Mouse (Mus musculus): Measurements from ENCODE around the gene Mast4. TPM values are rescaled to one million over a fixed set of nuclear protein-coding genes. Genes with fewer than 3 reads are reported as not detected.

Gene Mast4
- polyA plus RNA-seq, 1 experiment from 2014 or later: 34.9 TPM

DNA sequence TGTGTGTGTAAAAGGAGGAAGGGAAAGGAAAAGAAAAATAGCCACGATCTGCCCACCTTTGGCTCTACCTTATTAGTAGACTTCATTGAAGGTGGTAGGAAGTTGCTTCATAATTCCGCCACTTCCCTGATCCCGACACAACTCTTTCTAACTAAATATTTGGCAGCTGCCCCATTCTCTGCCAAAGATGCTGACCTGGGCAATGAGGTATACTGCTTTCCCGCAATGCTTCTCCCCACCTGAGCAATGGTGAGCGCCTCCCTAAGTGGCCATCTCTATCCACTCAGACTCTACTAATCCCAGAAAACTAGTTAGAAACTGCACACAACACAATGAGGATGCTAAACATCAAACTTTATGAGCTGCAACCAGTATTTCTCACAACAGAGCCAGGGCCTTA lies 129.1 kb downstream of the Mast4 start:
- Histone ChIP-seq H3K27ac (replicated peaks) (no peak overlapping the region), H3K4me1 (no peaks in the 10 kb centered on the region), H3K4me2 (replicated peaks) (no peak overlapping the region), H3K4me3 (no peak overlapping the region), H3K36me3 (no peaks in the 10 kb centered on the region), H3K27me3 (no peaks in the 10 kb centered on the region), H3K9ac (replicated peaks) (no peak overlapping the region), H3K9me3 (no peaks in the 10 kb centered on the region)
- ATAC-seq (ENCODE audit: low FRiP score, low read depth): no peak
- WGBS: 94% methylated on average over 5 of the region's 5 CpGs

GRCm38 (mm10) chr13:103203376-103203895 lies 130.9 kb downstream of the Mast4 start:
- no peaks in the 10 kb centered on the region for H3K27me3 ChIP-seq
- WGBS: 42% methylated on average over 1 of the region's 1 CpGs
- H3K9me3 ChIP-seq: no peaks in the 10 kb centered on the region
- no peaks in the 10 kb centered on the region for H3K36me3 ChIP-seq
- no peak overlapping the region for H3K27ac ChIP-seq (replicated peaks)
- H3K9ac ChIP-seq (replicated peaks): no peak overlapping the region
- H3K4me2 ChIP-seq (replicated peaks): no peak overlapping the region
- no peak for ATAC-seq (ENCODE audit: low FRiP score, low read depth)
- H3K4me3 ChIP-seq: no peak overlapping the region
- H3K4me1 ChIP-seq: no peaks in the 10 kb centered on the region

GRCm38 (mm10) chr13:103201016-103201760 lies 133.1 kb downstream of the Mast4 start:
- no peaks in the 10 kb centered on the region for H3K9me3 ChIP-seq
- H3K27ac ChIP-seq (replicated peaks): no peak overlapping the region
- no peak overlapping the region for H3K9ac ChIP-seq (replicated peaks)
- no peak overlapping the region for H3K4me2 ChIP-seq (replicated peaks)
- H3K4me1 ChIP-seq: no peaks in the 10 kb centered on the region; the same call in 1 of the 2 replicates
- H3K27me3 ChIP-seq: no peaks in the 10 kb centered on the region
- no peak overlapping the region for H3K4me3 ChIP-seq
- no peak for ATAC-seq (ENCODE audit: low FRiP score, low read depth)
- WGBS: 77% methylated on average over 10 of the region's 10 CpGs
- no peaks in the 10 kb centered on the region for H3K36me3 ChIP-seq

- Histone ChIP-seq H3K27ac (replicated peaks) (no peak overlapping the region), H3K36me3 (no peaks in the 10 kb centered on the region), H3K27me3 (no peaks in the 10 kb centered on the region), H3K9ac (replicated peaks) (no peak overlapping the region), H3K4me2 (replicated peaks) (no peak overlapping the region), H3K9me3 (no peaks in the 10 kb centered on the region), H3K4me1 (no peaks in the 10 kb centered on the region; the same call in 1 of the 2 replicates), H3K4me3 (no peak overlapping the region)
- 65% methylated on average over 2 of the region's 2 CpGs for WGBS
- ATAC-seq (ENCODE audit: low FRiP score, low read depth): no peak
These were observed 134.3 kb downstream of the Mast4 start for GRCm38 (mm10) chr13:103199823-103200660.

DNA sequence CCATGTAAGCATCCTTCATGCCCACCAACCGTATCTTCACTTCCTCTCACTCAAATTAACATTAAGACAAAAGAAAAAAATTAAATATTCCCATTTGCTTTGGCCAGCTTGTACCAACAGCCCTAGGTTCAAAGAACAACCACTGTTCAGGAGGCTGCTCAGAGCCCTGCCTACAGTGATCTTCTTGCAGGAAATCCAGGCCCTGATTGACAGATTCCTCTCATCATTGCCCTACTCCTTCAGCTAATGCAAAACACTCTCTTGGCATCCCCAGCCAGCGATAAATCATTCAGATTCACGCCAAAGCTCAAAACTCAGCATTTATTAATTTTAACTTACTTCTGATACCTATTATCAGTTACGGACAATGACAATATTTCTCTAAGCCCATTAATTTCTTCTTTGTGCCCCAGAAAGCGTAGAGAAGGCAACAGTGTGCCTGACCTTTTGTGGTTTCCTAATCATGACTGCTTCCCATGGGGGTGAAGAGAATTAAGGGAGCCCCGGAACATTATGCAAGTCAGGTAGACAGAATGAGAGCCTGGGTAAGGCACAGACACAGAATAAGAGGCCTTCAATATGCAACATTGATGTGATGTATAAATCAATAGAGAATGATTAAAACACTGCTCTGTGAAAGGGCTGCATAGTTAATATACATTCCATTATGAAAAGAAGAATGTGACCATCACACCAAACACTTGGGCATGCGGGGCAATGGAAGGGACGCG lies 135.9 kb downstream of the Mast4 start:
- H3K27me3 ChIP-seq: no peaks in the 10 kb centered on the region
- WGBS: 70% methylated on average over 9 of the region's 9 CpGs
- H3K36me3 ChIP-seq: no peaks in the 10 kb centered on the region
- no peak overlapping the region for H3K9ac ChIP-seq (replicated peaks)
- peak overlapping the region; percentile 54 for H3K27ac ChIP-seq (replicated peaks)
- no peak overlapping the region for H3K4me2 ChIP-seq (replicated peaks)
- H3K4me1 ChIP-seq: no peaks in the 10 kb centered on the region; the same call in 1 of the 2 replicates
- peak; percentile 60; the same call in 1 of the 2 replicates for ATAC-seq (ENCODE audit: low FRiP score, low read depth)
- H3K4me3 ChIP-seq: no peak overlapping the region
- no peaks in the 10 kb centered on the region for H3K9me3 ChIP-seq

GRCm38 (mm10) chr13:103196307-103196706 lies 138.0 kb downstream of the Mast4 start:
- H3K36me3 ChIP-seq: no peaks in the 10 kb centered on the region

DNA sequence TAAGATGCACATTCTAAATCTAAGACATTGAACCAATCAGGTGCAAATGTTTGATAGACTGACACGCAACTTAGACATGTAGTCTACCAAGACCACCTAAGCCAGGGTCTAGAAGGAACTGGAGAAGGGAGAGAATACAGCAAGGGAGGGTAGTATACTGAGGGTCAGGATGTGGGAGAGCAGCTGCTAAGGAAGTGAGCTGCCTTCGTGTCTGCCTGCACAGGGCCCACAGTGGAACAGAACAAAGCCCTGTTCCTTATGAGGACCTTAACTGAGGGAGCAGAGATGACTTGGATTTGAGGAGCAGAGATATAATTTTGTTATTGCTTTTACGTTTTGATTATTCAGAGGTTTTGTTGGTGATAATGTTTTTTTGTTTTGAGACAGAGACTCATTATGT lies 138.4 kb downstream of the Mast4 start:
- H3K27ac ChIP-seq (replicated peaks): no peak overlapping the region
- 81% methylated on average over 3 of the region's 3 CpGs for WGBS

More at GRCm38 (mm10) chr13:103196307-103196706, 138.0 kb downstream of the Mast4 start:
- H3K9me3 ChIP-seq: no peaks in the 10 kb centered on the region
- H3K4me1 ChIP-seq: no peaks in the 10 kb centered on the region; the same call in 1 of the 2 replicates
- H3K4me2 ChIP-seq (replicated peaks): no peak overlapping the region
- WGBS: 73% methylated on average over 5 of the region's 5 CpGs
- H3K9ac ChIP-seq (replicated peaks): no peak overlapping the region
- H3K27me3 ChIP-seq: no peaks in the 10 kb centered on the region
- H3K4me3 ChIP-seq: no peak overlapping the region
- H3K27ac ChIP-seq (replicated peaks): no peak overlapping the region
- no peak for ATAC-seq (ENCODE audit: low FRiP score, low read depth)

DNA sequence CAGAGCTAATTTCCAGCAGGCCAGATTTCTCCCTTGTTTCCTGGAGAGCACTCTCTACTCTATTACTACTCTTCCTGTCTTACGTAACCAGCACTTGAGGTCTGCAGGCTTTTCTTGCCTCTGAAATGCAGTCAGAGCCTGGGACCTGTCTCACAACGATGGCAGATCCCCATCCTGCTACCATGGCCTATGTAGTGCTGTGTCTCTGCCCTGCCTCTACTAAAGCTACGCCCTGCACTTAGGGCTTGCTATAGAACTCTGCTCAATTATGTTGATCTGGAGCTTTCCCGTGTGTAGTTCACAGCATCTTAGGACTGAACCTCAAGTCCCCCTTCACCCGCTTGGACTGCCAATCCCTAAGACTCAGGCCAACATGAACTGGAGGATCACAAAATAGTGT lies 150.7 kb downstream of the Mast4 start:
- H3K9me3 ChIP-seq: no peaks in the 10 kb centered on the region
- H3K36me3 ChIP-seq: no peaks in the 10 kb centered on the region
- no peak for ATAC-seq (ENCODE audit: low FRiP score, low read depth)
- H3K9ac ChIP-seq (replicated peaks): no peak overlapping the region
- no peaks in the 10 kb centered on the region for H3K4me1 ChIP-seq
- H3K4me2 ChIP-seq (replicated peaks): no peak overlapping the region
- H3K4me3 ChIP-seq: no peak overlapping the region
- H3K27me3 ChIP-seq: no peaks in the 10 kb centered on the region
- no peak overlapping the region for H3K27ac ChIP-seq (replicated peaks)
- WGBS: 89% methylated on average over 5 of the region's 5 CpGs

More for the DNA sequence above, 138.4 kb downstream of the Mast4 start:
- no peaks in the 10 kb centered on the region for H3K36me3 ChIP-seq
- H3K27me3 ChIP-seq: no peaks in the 10 kb centered on the region
- H3K4me2 ChIP-seq (replicated peaks): no peak overlapping the region
- ATAC-seq (ENCODE audit: low FRiP score, low read depth): no peak
- H3K4me3 ChIP-seq: no peak overlapping the region
- H3K4me1 ChIP-seq: no peaks in the 10 kb centered on the region; the same call in 1 of the 2 replicates
- no peaks in the 10 kb centered on the region for H3K9me3 ChIP-seq
- H3K9ac ChIP-seq (replicated peaks): no peak overlapping the region

- 98% methylated on average over 9 of the region's 9 CpGs for WGBS
- no peaks in the 10 kb centered on the region for H3K27me3 ChIP-seq
- H3K4me2 ChIP-seq (replicated peaks): no peak overlapping the region
- no peaks in the 10 kb centered on the region for H3K36me3 ChIP-seq
- H3K9me3 ChIP-seq: no peaks in the 10 kb centered on the region
- no peak overlapping the region for H3K4me3 ChIP-seq
- H3K9ac ChIP-seq (replicated peaks): no peak overlapping the region
- no peak overlapping the region for H3K27ac ChIP-seq (replicated peaks)
- no peak for ATAC-seq (ENCODE audit: low FRiP score, low read depth)
- H3K4me1 ChIP-seq: no peaks in the 10 kb centered on the region
These were observed 152.5 kb downstream of the Mast4 start for GRCm38 (mm10) chr13:103181836-103182235.

DNA sequence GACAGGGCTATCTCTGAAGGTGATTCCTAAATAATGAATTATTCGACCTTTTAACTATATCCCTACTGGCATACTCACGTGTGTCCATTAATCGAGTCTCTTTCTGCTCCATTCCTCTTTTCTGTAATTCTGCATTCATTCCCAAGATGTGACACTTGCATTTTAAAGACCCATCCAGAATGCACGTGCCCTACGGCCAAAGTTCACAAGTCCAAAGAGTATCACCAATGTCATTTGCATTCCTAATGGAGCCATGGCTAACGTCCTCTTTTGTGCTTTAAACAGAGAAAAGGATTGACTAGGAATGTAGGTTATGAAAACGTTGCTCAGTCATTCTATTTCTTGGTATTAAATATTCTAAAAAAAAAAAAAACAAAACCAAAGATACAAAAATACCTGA lies 157.4 kb downstream of the Mast4 start:
- Histone ChIP-seq H3K4me3 (no peak overlapping the region), H3K27ac (replicated peaks) (no peak overlapping the region), H3K4me2 (replicated peaks) (no peak overlapping the region), H3K27me3 (no peaks in the 10 kb centered on the region), H3K36me3 (no peaks in the 10 kb centered on the region), H3K9ac (replicated peaks) (no peak overlapping the region), H3K9me3 (no peaks in the 10 kb centered on the region), H3K4me1 (no peaks in the 10 kb centered on the region)
- no peak for ATAC-seq (ENCODE audit: low FRiP score, low read depth)
- 49% methylated on average over 7 of the region's 7 CpGs for WGBS

GRCm38 (mm10) chr13:103174431-103174830 lies 159.9 kb downstream of the Mast4 start:
- no peaks in the 10 kb centered on the region for H3K27me3 ChIP-seq
- H3K9me3 ChIP-seq: no peaks in the 10 kb centered on the region
- no peak overlapping the region for H3K9ac ChIP-seq (replicated peaks)
- no peak overlapping the region for H3K4me3 ChIP-seq
- no peaks in the 10 kb centered on the region for H3K4me1 ChIP-seq
- 87% methylated on average over 5 of the region's 5 CpGs for WGBS
- H3K4me2 ChIP-seq (replicated peaks): no peak overlapping the region
- no peak overlapping the region for H3K27ac ChIP-seq (replicated peaks)
- no peak for ATAC-seq (ENCODE audit: low FRiP score, low read depth)
- no peaks in the 10 kb centered on the region for H3K36me3 ChIP-seq

All from midbrain, embryonic 12.5 days (tissue).